Mouse (Mus musculus) liver, embryonic 18 days (tissue): ENCODE measurements around the gene Fam169b. TPM values are rescaled to one million over a fixed set of nuclear protein-coding genes. Genes with fewer than 3 reads are reported as not detected.

ENCODE experiments used
- polyA plus RNA-seq: library from polyadenylated mRNA; depleted of rRNA; stranded (reverse); fragments of >200 nt; gene quantifications from 2 replicates; pipeline ENCODE4 v1.2.3, GENCODE M21; 2012; rRNA removed

Fam169b gene
- 2.6 and 3.3 TPM in 2 replicates for polyA plus RNA-seq

GRCm38 (mm10) chr7:68273515-68273914, at the start of gene Fam169b:
Gene Fam169b, plus strand, starts transcription at chr7:68273839.

GRCm38 (mm10) chr7:68264028-68264453, 9.6 kb upstream of the Fam169b start, which contains the start of gene Pgpep1l:
Gene Pgpep1l, minus strand, starts transcription at chr7:68264233.

Other genes with a start within 250 kb of the Fam169b start
- not detected in 2 replicates for gene Pgpep1l, start 9.6 kb upstream of the Fam169b start, polyA plus RNA-seq